Mouse (Mus musculus) kidney, adult 2 months (tissue): ENCODE measurements around the gene Senp6. TPM values are rescaled to one million over a fixed set of nuclear protein-coding genes. Genes with fewer than 3 reads are reported as not detected.

Experiments used
- DNase-seq: peaks from one replicate; pipeline ENCODE4 v3.0.0; 2021
- H3K27ac ChIP-seq: fragments of 200-500 bp; 2 replicates; pipeline ENCODE4 v1.5.1; 2012; ENCODE audit warnings: low read depth, low read length, control low read depth, inconsistent platforms; ENCODE audit not compliant: insufficient read depth
- H3K27me3 ChIP-seq: fragments of 200-500 bp; replicated peaks from 2 replicates; pipeline ENCODE4 v1.6.1; 2012; ENCODE audit warnings: mild to moderate bottlenecking, moderate library complexity, low read length, inconsistent platforms; ENCODE audit not compliant: control insufficient read depth, insufficient read depth
- H3K36me3 ChIP-seq: fragments of 200-500 bp; 2 replicates; pipeline ENCODE4 v1.6.1; 2012; ENCODE audit warnings: mild to moderate bottlenecking, moderate library complexity, low read length, inconsistent platforms; ENCODE audit not compliant: control insufficient read depth, insufficient read depth
- H3K4me1 ChIP-seq: fragments of 200-500 bp; 2 replicates; pipeline ENCODE4 v1.6.1; 2011; ENCODE audit warnings: low read length; ENCODE audit not compliant: control insufficient read depth, insufficient read depth
- H3K4me3 ChIP-seq: fragments of 200-500 bp; 2 replicates; pipeline ENCODE4 v1.5.1; 2011; ENCODE audit warnings: mild to moderate bottlenecking, low read depth, low read length, control low read depth; ENCODE audit not compliant: insufficient read depth
- CTCF ChIP-seq: fragments of 200-500 bp; conservative IDR thresholded peaks from 2 replicates; pipeline ENCODE4 v1.5.1; 2011; ENCODE audit warnings: low read depth, mild to moderate bottlenecking, control low read depth, low read length, moderate library complexity, mixed read lengths; ENCODE audit not compliant: insufficient read depth, insufficient read length
- POLR2A ChIP-seq: fragments of 200-500 bp; IDR thresholded peaks from one replicate; pipeline ENCODE4 v1.6.1; 2011; ENCODE audit warnings: low read depth, low read length, control low read depth
- WGBS: fragments of 180-500 bp; shearing (Covaris S2); methylation state at CpG from one replicate; pipeline ENCODE4 v1.1.7; 2018; 5-methylcytosine and 5-hydroxymethylcytosine counted together
- polyA plus RNA-seq: library from polyadenylated mRNA; depleted of rRNA; stranded (reverse); fragments of >200 nt; gene quantifications from 2 replicates; pipeline ENCODE4 v1.2.3, GENCODE M21; 2012

Senp6 gene
- polyA plus RNA-seq, 1 experiment = 23.9 TPM

- Histone ChIP-seq H3K36me3 (no peaks in the 10 kb centered on the region), H3K4me3 (peak overlapping the region; percentile 74), H3K27ac (no peak overlapping the region; the same call in 1 of the 2 replicates), H3K4me1 (peaks cover 13% of the 10 kb centered on the region; the same call in 1 of the 2 replicates), H3K27me3 (no peaks in the 10 kb centered on the region)
- 3% methylated on average over 13 of the region's 13 CpGs for WGBS
- DNase-seq = no peak
- no peak for TF ChIP-seq POLR2A
- TF ChIP-seq CTCF = no peak
Measured at GRCm38 (mm10) chr9:80164191-80164590, 97.5 kb downstream of the Senp6 start.

GRCm38 (mm10) chr9:80164611-80165474, 98.1 kb downstream of the Senp6 start, which contains the start of gene Myo6:
TSS of gene Myo6 (plus strand) at chr9:80165031.
- peaks cover 8% of the 10 kb centered on the region; the same call in 1 of the 2 replicates for H3K4me1 ChIP-seq
- H3K4me3 ChIP-seq = peak within 1 kb of the TSS; percentile 93
- no peaks in the 10 kb centered on the region for H3K27me3 ChIP-seq
- DNase-seq = peak; percentile 97
- WGBS = under 1% methylated on average over 68 of the region's 69 CpGs
- no peaks in the 10 kb centered on the region for H3K36me3 ChIP-seq
- TF ChIP-seq POLR2A (peak; percentile 95), CTCF (no peak)
- H3K27ac ChIP-seq = peak within 1 kb of the TSS; percentile 98

- Histone ChIP-seq H3K4me1 (peaks cover 11% of the 10 kb centered on the region; the same call in 1 of the 2 replicates), H3K27me3 (no peaks in the 10 kb centered on the region), H3K4me3 (peak overlapping the region; percentile 93), H3K27ac (peak overlapping the region; percentile 82), H3K36me3 (no peaks in the 10 kb centered on the region)
- WGBS = 6% methylated on average over 9 of the region's 9 CpGs
- peak; percentile 90 for DNase-seq
- TF ChIP-seq CTCF (no peak), POLR2A (no peak)
Measured at GRCm38 (mm10) chr9:80165690-80166089, 99.0 kb downstream of the Senp6 start.

- WGBS = 10% methylated on average over 6 of the region's 6 CpGs
- peak; percentile 59 for DNase-seq
Measured at GRCm38 (mm10) chr9:80166425-80166824, 99.7 kb downstream of the Senp6 start.

GRCm38 (mm10) chr9:80167089-80167488, 100.4 kb downstream of the Senp6 start:
- no peak for TF ChIP-seq POLR2A
- no peak for TF ChIP-seq CTCF
- Histone ChIP-seq H3K4me1 (peaks cover 18% of the 10 kb centered on the region), H3K4me3 (peak overlapping the region; percentile 0; the same call in 1 of the 2 replicates), H3K36me3 (no peaks in the 10 kb centered on the region), H3K27me3 (no peaks in the 10 kb centered on the region), H3K27ac (peak overlapping the region; percentile 62)
- DNase-seq = peak; percentile 86
- WGBS = 26% methylated on average over 4 of the region's 4 CpGs

More at GRCm38 (mm10) chr9:80166425-80166824, 99.7 kb downstream of the Senp6 start:
- TF ChIP-seq POLR2A (no peak), CTCF (no peak)
- Histone ChIP-seq H3K36me3 (no peaks in the 10 kb centered on the region), H3K27ac (peak overlapping the region; percentile 76), H3K27me3 (no peaks in the 10 kb centered on the region), H3K4me1 (peaks cover 13% of the 10 kb centered on the region; the same call in 1 of the 2 replicates), H3K4me3 (peak overlapping the region; percentile 93)

- Histone ChIP-seq H3K4me1 (peaks cover 33% of the 10 kb centered on the region), H3K27me3 (no peaks in the 10 kb centered on the region), H3K27ac (no peak overlapping the region), H3K36me3 (no peaks in the 10 kb centered on the region; the same call in 1 of the 2 replicates), H3K4me3 (no peak overlapping the region)
- no peak for DNase-seq
- no peak for TF ChIP-seq CTCF
- no peak for TF ChIP-seq POLR2A
- 60% methylated on average over 9 of the region's 9 CpGs for WGBS
Measured at GRCm38 (mm10) chr9:80169551-80169950, 102.8 kb downstream of the Senp6 start.

- Histone ChIP-seq H3K27me3 (no peaks in the 10 kb centered on the region), H3K4me3 (no peak overlapping the region), H3K4me1 (peaks cover 43% of the 10 kb centered on the region), H3K27ac (no peak overlapping the region), H3K36me3 (peaks cover 2% of the 10 kb centered on the region; the same call in 1 of the 2 replicates)
- no peak for TF ChIP-seq CTCF
- no peak for TF ChIP-seq POLR2A
- no peak for DNase-seq
Measured at GRCm38 (mm10) chr9:80171241-80171640, 104.5 kb downstream of the Senp6 start.
